Mouse (Mus musculus) CH12.LX (cell line): ENCODE data around the gene Nwd2.

Experiments
- CTCF ChIP-seq, 2 experiments: IDR thresholded peaks in 1 of 2; conservative IDR thresholded peaks in 1 of 2; 2 replicates each; pipeline ENCODE4 v1.5.1; 2011 to 2012; ENCODE audit warnings: low read depth in 2 of 2, low read length in 2 of 2, improper control_type of control experiment in 1 of 2, inconsistent platforms in 1 of 2, mild to moderate bottlenecking in 1 of 2, moderate library complexity in 1 of 2
- JUND ChIP-seq: conservative IDR thresholded peaks from 2 replicates; pipeline ENCODE4 v1.6.1; 2011; ENCODE audit warnings: low read depth, low read length, improper control_type of control experiment
- MEF2A ChIP-seq: IDR thresholded peaks from 2 replicates; pipeline ENCODE4 v1.6.1; 2014; ENCODE audit warnings: low read depth, mild to moderate bottlenecking, inconsistent platforms, low read length, improper control_type of control experiment, borderline replicate concordance
- POLR2A ChIP-seq: IDR thresholded peaks from 2 replicates; pipeline ENCODE4 v1.6.1; 2011; ENCODE audit warnings: low read depth, mild to moderate bottlenecking, improper control_type of control experiment, low read length
- TCF12 ChIP-seq: IDR thresholded peaks from 2 replicates; pipeline ENCODE4 v1.6.1; 2014; ENCODE audit warnings: low read depth, mild to moderate bottlenecking, inconsistent platforms, low read length, improper control_type of control experiment
- USF2 ChIP-seq: conservative IDR thresholded peaks from 2 replicates; pipeline ENCODE4 v1.6.1; 2011; ENCODE audit warnings: low read depth, low read length, improper control_type of control experiment
- ZKSCAN1 ChIP-seq: IDR thresholded peaks from 2 replicates; pipeline ENCODE4 v1.6.1; 2012; ENCODE audit warnings: low read depth, inconsistent platforms, low read length, improper control_type of control experiment, borderline replicate concordance

DNA sequence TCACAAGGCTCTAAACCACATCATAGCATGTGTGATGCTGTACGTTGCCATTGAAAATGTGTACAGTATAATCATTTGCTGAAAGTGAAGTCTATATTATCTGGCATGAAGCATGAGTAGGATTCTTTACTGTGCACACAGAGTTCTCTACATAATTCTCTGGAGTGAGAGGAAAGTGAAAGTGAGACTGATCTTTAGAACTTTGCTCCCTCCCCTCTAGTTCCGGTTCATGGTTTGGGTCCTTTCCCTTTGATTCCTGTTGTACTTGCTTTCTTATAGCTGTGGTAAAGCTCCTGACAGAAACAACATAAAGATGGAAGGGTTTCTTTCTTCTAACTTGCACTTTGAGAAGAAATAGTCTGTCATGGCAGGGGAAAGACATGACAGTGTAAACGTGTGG, 107.0 kb downstream of the Nwd2 start:
- no peak for TF ChIP-seq USF2
- TF ChIP-seq TCF12, result no peak
- TF ChIP-seq MEF2A, result no peak
- TF ChIP-seq CTCF (conservative IDR thresholded peaks at IDR 0.05 in 1 of 2, IDR thresholded peaks at IDR 0.05 in 1 of 2; ENCODE audit: low read depth in 2 of 2, low read length in 2 of 2), result no peak
- TF ChIP-seq POLR2A, result no peak
- TF ChIP-seq JUND, result no peak
- no peak for TF ChIP-seq ZKSCAN1
